Mouse (Mus musculus) testis, postnatal 10 days (tissue): ENCODE measurements at regions not wholly inside any gene's neighbourhood (a gene's known extent, or its start where the extent isn't known, plus 50 kb on each side); places are given as distances from the start of the nearest gene placed in this dataset.
"Not testable (repeated sequence)": the region's sequence is repeated elsewhere in the genome, so short reads cannot be mapped to it uniquely, and the experiment has no call there.

Experiments used
- DNase-seq: peaks from one replicate; pipeline ENCODE4 v3.0.0; 2021; ENCODE audit warnings: low spot score

DNA sequence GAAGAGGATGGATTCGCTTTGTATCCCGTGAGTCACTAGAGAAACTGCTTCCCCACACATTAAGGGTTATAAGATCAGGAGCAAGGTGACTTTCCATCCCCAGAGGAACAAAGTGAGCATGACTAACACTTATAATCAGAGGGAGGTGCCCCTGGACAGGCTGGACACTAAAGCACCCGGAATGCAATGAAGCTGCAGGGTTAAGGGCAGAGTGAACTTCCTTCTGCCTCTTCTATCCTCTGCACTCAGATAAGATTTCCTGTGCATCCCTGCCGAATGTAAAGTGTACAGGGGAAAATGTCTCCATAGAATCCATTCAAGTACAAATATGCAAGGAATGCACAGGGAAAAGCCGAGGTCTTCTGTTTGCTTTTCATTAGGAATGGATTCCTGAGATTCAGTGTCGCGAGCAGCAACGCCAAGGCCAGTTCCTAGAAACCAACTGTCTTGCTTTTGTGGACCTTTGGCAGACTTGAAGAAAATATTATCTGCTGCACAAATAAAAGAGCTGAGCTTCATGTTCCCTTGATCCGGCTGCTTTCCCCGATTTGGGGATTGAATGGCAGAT is 58.5 kb upstream of the Fbxl7 start:
- no peak for DNase-seq

- no peak for DNase-seq
Observed at GRCm38 (mm10) chr15:26958980-26959379, 63.6 kb upstream of the Fbxl7 start.

DNA sequence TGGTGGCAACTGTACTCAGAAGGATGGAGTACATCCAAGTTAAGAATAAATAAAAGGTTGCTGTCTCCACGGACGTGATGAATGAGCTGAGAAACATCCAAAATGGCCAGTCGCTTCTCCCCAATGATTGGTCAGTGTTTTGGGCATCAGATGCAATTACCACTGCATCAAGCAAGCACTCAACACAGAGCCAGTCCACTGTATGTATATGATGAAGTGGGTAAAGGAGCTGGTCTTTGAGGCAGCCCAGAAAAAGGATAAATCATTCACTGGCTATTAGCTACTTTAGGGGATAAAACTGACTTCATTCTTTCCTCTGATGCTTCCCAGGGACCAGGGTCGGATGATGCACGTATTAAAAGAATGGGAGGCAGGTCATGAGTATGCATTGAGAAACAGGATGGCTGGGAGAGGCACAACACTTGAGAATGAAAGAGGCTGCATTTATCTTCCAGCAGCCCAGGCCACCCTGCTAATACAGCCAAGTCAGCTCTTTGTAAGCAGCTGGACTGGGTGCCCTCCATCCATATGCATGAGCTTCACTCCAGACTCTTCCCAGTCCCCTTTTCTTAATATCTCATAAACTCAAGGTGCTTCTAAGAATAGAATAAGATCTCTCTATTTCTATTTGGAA is 73.1 kb upstream of the Fbxl7 start:
- DNase-seq, result no peak

DNA sequence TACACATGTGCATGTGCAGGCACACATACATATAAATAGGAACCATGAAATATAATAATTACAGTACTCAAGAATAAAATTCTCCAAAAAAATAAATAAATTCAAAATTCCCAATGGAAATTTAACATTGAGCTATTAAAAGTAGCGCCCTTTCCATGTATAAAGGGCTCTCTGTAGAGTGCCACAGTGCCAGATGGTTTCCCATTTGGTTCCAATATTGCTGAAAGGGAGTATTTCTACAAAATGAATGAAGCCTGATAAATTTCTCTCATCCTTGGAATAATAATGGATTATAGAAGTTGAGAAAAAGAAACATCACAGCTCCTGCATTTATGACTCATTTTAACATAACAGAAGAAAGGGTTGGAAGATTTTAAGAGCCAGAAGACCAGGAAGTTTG is 75.4 kb upstream of the Fbxl7 start:
- no peak for DNase-seq

- DNase-seq, result no peak
Observed at GRCm38 (mm10) chr15:26993054-26993453, 97.7 kb upstream of the Fbxl7 start.

DNA sequence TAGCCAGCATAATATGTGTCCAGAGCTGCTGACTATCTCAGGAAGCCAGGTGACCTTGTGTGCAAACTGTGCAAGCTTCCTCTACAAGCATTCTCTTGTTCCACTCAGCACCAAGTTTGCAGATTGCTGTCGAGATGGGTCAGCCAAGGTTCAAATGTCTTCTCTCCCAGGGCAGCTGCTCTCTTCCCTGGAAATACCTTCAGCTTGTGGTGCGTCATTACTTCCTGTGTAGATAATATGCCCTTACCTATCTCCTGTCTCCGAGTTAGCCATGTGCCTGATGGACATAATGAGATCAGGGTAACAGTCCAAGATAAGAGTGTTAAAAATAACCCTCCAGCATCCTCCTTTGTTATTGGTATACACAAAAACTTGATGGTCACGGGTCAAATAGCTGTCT is 113.7 kb upstream of the Fbxl7 start:
- DNase-seq, result no peak

DNA sequence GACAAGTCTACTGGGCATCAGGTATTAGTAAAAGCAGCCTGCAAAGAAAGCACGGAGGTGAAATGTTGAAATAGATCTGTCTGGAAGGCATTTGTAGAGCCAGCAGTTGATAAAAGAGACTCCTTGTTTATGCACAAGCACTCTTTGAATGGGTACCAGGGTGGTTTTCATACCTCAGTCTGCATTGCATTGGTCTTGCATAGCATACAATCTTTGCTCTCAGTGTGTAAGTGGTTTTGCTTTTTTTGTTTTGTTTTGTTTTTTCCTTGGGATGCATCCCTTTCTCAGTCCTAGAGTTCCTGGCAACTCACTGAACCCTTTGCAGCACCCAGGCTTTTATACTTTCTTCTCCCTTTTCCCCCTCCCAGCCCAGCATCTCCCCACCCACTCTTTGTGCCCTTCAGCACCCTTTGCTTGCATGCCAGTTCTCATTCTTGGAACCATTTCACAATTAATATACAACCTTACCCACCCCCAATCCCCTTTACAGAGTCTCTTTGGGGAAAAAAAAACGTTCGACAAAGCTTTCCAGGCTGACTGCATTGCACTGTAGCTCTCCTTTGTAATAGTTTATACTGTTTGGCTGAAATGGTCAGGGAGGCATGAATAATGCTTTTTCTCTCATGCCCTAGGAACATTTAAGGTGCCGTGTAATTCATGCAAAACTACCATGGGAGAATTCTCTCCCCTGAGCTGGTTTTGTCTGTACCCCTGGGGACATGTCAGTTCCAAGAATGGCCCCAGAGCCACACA is 118.7 kb upstream of the Fbxl7 start:
- no peak for DNase-seq

DNA sequence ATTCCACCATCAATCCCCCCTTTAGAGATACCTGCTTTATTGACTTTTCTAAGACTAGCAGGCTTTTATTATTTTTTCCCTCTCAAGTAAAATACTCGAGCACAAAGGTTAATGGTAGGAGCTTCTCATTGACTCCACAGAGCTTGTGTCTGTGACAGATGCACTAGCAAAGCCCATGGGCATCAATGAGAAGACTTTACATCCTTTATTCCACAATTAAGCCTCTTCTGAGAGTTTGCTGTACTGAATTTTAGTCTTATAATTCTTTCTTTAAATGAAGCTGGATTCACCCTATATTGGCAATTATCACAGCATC is 119.2 kb upstream of the Fbxl7 start:
- DNase-seq, result no peak

- DNase-seq, result no peak
Observed at GRCm38 (mm10) chr15:27020471-27020870, 125.1 kb upstream of the Fbxl7 start.

GRCm38 (mm10) chr15:27033261-27033660 is 137.9 kb upstream of the Fbxl7 start:
- DNase-seq, result no peak

DNA sequence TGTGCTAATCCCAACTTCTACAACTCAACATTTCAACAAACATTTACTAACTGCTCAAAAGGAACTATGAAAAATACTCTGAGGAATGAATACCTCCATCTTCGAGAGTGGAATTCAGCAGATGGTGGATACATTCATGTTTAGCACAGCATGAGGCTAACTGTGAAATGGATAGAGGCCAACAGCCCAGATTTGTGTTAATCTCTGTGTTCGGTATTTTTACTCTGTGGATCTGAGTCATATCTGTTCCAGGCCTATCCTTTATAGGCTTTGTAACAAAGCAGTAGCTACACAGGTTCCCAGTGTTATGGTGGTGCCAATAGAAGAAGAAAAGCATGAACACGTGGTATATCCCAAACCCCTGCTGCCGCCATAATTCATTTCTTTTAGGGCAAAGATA is 148.4 kb upstream of the Fbxl7 start:
- DNase-seq, result no peak

DNA sequence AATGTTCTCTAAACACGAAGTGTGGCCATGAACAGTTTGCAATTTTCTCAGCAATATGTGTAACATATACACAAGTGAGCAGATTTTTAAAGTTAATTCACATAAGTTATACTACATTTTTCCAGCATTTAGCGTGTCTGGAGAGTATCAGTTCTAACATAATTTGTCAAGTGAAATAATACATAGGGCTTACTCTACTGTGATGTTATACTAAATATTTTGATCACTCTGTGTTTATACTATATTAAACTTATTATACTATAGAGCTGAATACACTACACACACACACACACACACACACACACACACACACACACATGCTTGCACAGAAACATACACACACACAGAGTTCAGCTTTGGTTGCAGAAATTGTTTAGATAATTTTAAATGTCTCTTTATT is 155.3 kb upstream of the Fbxl7 start:
- DNase-seq, result no peak

DNA sequence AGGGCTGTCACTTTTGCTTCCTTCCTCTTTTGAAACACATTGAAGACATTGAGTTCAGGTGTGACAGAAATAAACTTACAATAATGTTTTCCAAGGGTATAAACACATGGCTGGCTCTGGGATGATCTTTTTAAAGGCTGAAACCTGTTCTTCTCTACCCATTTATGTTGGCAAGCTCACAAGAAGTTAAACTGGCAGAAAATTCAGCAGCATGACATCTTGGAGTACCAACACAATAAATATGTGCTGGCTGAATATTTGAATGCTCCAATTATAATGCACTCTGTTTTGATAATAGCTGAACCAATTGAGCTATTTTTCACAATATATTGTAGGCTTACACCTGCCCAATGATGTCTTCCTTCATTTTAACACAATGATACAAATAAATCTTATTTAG is 168.1 kb upstream of the Fbxl7 start:
- DNase-seq, result no peak

DNA sequence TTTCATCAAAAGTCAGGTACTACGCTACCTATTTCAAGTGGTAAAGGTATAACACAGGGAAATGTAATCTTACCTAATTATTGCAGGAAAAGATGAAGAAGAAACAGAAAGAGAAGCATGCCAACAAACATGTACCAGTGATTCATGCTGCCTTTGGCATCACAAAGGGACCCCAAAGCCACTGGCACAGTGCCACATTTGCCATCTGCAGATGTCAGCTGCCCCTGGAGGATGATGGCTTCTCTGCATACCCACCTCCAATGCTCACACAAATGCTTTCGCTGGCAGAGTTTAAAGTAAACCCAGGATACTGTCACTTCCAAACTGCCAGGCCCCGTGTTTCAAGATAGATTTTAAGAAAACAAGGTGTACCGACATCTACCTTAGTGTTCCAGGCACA is 168.6 kb upstream of the Fbxl7 start:
- DNase-seq, result peak; percentile 41

DNA sequence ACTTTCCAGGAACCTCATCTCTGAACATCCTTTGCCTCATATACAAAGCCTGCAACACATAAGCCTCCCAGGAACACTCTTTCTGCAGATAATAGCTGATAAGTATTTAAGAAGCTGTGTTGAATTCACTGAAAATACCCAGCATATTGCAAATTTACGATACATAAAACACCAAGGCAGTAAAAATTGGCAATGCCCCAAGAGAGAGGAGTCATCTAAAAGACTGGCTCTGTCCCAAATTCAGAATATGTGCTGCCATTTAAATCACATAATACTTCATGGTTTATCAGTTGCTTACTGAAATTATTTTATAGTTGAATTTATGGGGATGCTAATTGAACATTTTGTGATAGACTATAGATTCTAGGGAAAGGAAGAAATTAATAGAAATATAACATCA is 172.3 kb upstream of the Fbxl7 start:
- no peak for DNase-seq

DNA sequence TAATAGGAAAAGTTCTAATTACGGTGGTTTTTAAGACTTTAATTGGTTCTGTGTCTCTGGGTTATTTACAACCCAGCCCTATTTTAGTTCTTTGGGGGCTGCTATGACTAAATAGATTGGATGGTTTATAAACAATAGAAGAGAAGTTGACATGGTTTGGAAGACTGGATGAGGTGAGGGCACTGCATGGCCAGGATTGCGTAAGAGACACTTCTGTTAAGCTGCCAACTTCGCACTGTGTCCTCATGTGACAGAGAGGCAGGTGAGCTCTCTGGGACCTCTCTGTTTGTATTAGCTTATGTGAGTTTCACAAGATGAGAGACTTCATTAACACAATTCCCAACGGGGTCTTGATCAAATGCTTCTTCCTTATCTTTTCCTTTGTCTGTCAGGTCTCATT is 182.5 kb upstream of the Fbxl7 start:
- DNase-seq, result no peak

- DNase-seq, result no peak
Observed at GRCm38 (mm10) chr15:27082826-27083225, 187.4 kb upstream of the Fbxl7 start.

DNA sequence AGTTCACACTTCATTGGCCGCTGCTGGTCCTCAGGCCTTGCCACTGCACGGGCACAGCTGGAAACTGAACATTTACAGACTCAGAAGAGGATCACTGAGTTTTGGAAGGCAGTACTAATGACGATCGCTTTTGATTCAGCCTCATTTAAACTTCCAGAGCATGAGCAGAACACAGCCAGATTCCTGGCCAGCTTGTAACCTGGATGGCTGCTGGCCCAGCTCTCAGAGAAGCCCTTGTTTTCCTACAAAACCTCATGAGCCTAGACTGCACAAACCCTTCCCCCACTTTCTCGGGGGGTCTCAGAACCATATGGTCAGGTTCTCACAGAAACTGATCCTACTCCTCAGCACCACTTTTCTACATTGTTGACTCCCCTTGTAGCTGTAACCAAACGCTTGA is 188.2 kb upstream of the Fbxl7 start:
- DNase-seq, result no peak

- DNase-seq, result no peak
Observed at GRCm38 (mm10) chr15:27089155-27089554, 193.8 kb upstream of the Fbxl7 start.

GRCm38 (mm10) chr15:27094102-27094501 is 198.7 kb upstream of the Fbxl7 start:
- DNase-seq, result no peak

GRCm38 (mm10) chr15:27095231-27095630 is 199.9 kb upstream of the Fbxl7 start:
- DNase-seq, result no peak

DNA sequence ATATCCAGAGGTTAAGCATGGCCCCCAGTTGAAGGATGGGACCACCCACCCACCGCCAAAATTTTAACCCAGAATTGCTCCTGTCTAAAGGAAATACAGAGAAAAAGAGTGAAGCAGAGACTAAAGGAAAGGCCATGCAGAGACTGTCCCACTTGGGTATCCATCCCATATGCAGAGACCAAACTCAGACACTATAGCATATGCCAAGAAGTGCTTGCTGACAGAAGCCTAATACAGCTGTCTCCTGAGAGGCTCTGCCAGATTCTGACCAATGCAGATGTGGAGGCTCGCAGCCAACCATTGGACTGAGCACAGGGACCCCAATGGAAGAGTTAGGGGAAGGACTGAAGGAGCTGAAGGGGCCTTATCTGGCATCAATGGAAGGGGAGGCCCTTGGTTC is 206.2 kb upstream of the Fbxl7 start:
- not testable (repeated sequence) for DNase-seq

GRCm38 (mm10) chr15:27109130-27109529 is 213.8 kb upstream of the Fbxl7 start:
- DNase-seq, result no peak

GRCm38 (mm10) chr15:27129697-27130096 is 234.3 kb upstream of the Fbxl7 start:
- no peak for DNase-seq
